Mouse (Mus musculus): ENCODE measurements around the gene Ppp1r12c.
"Not testable (repeated sequence)": the region's sequence is repeated elsewhere in the genome, so short reads cannot be mapped to it uniquely, and the experiment has no call there.

The Ppp1r12c gene

DNA sequence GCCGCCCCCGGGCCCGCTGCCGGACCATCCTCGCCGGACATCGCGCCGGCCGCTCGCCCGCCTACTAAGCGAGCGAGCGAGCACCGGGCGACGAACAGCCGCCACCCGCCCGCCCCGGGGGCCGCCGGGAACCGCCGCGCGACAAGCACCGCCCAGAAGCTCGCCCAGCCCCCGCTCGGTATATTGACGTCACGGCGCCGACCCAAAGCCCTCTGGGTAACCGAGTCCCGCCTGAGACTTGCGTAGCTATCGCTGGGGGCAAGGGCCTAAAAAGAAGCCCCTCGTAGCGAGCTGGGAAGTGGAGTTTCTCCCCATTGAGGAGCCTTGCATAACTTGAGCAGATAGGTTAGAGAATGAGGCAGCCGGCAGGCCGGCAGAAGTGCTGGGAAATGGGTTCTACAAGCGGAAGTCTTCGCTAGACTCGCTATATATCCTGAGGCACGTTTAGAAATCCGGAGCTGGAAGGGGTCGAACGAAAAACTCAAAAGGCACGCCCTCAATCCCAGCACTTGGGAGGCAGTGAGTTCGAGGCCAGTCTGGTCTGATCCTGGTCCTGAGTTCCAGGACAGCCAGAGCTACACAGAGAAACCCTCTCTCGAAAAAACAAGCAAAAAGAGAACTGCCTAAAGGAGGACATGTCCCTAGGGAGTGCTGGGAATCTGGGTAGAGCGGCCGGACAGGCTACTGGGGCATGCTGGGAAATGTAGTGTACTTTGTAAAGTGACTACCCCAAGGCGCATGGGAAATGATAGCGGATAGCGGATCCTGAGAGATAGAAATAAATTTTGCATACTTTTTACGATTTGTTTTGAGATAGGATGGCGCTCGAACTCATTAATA, at the start of gene Ppp1r12c:
Gene Ppp1r12c, minus strand, starts transcription at position 123 of the 840 bp plus-strand sequence.
- peak; percentile 83 for DNase-seq (ENCODE audit: low read depth, low spot score)

DNA sequence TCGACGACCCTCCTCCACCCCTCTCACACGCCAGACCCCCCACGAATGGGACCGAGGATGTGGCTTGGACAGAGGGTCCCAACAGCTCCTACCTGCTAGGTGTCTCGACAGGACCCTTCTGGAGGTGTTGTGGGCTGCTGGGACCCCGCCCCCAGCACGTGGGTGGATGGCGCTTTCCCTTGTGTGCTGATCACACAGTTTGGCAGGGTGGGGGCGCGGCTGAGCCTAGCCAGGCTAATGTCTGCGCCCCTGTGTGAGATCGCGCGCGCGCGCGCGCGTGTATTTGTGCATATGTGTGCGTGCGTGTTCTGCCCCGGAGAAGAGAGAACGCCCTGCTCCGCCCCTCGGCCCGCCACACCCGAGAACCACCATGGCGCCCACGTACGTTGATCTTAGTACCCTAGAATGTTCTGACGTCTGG, 45.8 kb upstream of the Ppp1r12c start, which contains the start of gene Syt5:
Gene Syt5, minus strand, starts transcription at position 321 of the 421 bp plus-strand sequence.
- no peak for DNase-seq (ENCODE audit: low read depth, low spot score)

GRCm38 (mm10) chr7:4546591-4547131, 45.2 kb upstream of the Ppp1r12c start:
- DNase-seq (ENCODE audit: low read depth, low spot score) = no peak

DNA sequence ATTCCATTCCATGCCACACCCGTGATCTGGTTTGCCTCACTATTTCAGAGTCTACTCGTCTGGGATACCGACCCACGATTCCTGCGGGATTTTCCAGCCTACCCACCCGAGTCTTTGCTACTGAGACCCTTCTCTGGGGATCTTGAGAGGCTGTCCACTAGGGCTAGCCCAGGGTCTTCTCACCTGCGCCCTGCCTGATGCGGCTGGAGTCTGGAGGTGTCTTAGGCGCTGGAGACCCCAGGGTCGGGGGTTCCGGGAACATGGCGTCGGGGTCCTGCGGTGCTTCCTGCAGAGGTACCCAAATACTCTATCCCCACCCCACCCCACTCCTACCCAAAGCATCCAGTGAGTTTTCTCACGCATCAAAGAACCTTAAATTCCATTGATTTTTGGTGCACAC, 44.6 kb upstream of the Ppp1r12c start:
- no peak for DNase-seq (ENCODE audit: low read depth, low spot score)

- no peak for DNase-seq (ENCODE audit: low read depth, low spot score)
Measured at GRCm38 (mm10) chr7:4542013-4542412, 40.5 kb upstream of the Ppp1r12c start.

DNA sequence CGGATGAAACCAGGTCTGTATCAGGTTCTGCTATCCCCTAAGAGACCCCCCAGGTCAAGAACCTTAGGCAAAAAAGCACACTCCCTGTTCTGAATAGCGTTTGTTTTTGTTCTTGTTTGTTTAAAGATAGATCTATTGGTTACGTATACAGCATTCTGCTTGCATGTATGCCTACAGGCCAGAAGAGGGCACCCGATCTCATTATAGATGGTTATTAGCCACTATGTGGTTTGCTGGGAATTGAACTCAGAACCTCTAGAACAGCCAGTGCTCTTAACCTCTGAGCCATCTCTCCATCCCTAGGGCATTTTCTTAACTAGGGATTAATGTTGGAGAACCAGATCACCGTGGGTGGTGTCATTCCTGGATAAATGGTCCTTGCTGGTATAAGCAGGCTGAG, 39.9 kb upstream of the Ppp1r12c start:
- no peak for DNase-seq (ENCODE audit: low read depth, low spot score)

- no peak for DNase-seq (ENCODE audit: low read depth, low spot score)
Measured at GRCm38 (mm10) chr7:4539019-4539418, 37.5 kb upstream of the Ppp1r12c start.

DNA sequence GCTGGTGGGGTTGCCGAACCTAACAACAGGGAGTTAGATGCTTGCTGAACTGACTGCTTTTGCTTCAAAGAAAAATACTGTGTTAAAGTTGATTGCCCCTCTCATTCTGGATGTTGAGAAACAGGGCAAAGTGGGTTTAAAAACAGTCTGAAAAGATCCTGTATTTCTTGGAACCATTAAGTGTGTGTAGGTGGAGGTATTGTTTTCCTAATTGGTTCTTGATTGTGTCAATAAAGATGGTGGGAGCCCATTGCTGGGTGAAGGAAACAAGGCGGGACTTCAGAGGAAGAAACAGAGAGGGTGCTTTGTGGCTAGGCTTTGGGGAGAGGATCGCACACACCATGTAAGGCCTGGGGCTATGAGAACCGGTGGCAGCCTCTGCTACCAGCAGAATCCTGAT, 35.7 kb upstream of the Ppp1r12c start:
- DNase-seq (ENCODE audit: low read depth, low spot score) = no peak

- DNase-seq (ENCODE audit: low read depth, low spot score) = no peak
Measured at GRCm38 (mm10) chr7:4536369-4536768, 34.9 kb upstream of the Ppp1r12c start.

GRCm38 (mm10) chr7:4532005-4532729, 30.7 kb upstream of the Ppp1r12c start, which contains the start of gene Dnaaf3:
Gene Dnaaf3 (minus strand): TSS chr7:4532453.
- DNase-seq (ENCODE audit: low read depth, low spot score) = no peak

DNA sequence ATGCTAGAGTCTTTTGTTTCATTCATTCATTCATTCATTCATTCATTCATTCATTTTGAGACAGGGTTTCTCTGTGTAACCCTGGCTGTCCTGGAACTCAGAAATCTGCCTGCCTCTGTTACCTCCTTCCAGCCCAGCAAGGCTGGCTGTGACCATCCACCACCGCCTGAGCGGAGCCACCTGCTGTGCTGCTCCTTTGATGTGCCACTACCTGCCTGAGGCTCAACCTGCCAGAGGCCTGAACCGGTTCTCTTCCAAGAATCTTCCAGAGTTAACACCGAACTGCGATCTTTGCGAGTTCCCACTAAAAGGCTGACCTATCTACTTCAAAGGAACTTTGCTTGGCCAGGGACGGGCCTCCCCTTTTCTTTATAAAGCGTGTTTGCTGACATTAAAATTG, 28.7 kb upstream of the Ppp1r12c start:
- not testable (repeated sequence) for DNase-seq (ENCODE audit: low read depth, low spot score)

DNA sequence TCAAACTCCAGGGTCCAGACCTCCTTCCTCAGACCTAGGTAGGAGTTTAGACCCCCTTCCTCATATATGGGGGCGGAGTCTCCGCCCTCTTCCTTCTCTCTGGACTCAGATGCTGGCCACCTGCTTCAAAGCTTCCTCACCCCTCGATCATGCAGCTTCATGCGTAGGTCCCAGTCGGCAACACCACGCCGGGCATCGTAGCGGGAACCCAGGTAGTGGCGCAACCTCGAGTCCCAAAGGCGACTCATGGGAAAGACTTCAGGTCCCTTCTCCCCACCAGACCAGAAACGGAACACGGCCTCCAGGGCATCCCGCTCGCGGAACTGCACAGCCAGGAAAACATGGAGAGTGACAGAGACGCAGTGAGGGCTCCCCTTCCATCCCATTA, 25.8 kb upstream of the Ppp1r12c start:
- no peak for DNase-seq (ENCODE audit: low read depth, low spot score)

DNA sequence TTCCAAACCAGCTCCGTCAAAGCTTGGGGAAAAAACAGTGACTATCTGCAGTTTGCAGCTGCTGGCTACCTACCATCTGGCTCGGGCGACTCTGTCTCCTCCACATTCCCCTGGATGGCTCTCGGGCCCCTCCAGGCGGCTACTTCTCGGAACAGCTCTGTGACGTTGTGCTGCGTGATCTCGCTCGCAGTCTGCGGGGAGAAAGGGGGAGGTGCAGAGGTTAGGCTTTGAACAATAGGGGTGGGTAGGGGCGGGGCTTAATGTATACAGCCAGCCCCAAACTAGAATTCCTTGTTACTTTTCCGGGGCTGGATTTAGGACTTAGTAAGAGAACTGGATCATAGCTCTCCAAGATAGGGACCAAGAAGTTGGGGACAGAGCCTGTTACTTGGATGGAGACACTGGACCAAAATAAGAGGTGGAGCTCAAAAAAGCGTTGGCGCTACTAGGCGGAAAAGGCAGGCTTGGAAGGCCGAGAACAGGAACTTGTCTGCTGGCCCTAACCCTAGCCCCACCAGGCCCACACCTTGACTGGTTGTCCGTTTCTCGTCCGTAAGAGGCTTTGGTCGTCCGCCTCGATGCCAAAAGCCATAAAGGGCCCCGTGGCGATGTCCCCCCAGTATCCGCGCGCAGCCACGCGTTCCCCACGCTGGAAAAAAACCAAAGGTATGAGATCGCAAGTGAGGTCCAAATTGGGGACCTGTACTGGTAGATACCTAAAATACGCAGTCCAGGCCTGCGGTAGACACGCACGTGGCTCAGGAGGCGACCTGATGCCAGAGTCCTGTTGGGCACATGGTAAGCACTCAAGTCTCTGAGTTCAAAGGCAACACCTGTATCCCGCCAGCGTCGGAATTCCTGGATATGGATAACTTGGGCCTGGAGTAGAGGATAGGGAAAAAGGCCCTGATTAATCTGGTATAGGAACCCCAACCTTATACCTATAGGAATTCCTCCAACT, 25.1 kb upstream of the Ppp1r12c start:
- peak; percentile 49 for DNase-seq (ENCODE audit: low read depth, low spot score)

GRCm38 (mm10) chr7:4524212-4524922, 22.9 kb upstream of the Ppp1r12c start, which contains the start of gene Tnni3:
Gene Tnni3 (minus strand): TSS chr7:4524229.
- peak; percentile 50 for DNase-seq (ENCODE audit: low read depth, low spot score)

- no peak for DNase-seq (ENCODE audit: low read depth, low spot score)
Measured at GRCm38 (mm10) chr7:4523205-4524130, 22.0 kb upstream of the Ppp1r12c start.

- no peak for DNase-seq (ENCODE audit: low read depth, low spot score)
Measured at GRCm38 (mm10) chr7:4522292-4522691, 20.8 kb upstream of the Ppp1r12c start.

- DNase-seq (ENCODE audit: low read depth, low spot score) = no peak
Measured at GRCm38 (mm10) chr7:4521231-4522003, 19.9 kb upstream of the Ppp1r12c start.

DNA sequence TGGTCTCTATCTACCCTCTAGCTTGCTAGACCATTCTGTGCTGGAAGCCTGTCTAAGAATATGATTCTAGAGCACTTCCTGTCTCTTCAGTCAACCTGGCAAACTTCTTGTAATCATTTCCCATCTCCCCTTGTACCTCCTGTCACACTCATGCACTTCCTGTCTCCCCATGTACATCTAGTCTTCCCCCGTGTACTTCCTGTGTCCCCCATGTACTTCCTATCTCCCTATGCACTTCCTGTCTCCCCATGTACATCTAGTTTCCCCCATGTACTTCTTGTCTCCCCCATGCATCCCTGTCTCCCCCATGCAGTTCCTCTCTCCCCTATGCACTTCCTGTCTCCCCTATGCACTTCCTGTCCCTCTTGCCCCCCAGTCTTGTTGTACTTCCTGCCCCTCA, 17.0 kb upstream of the Ppp1r12c start:
- no peak for DNase-seq (ENCODE audit: low read depth, low spot score)

Measured in retina, adult 2 months (tissue).